Mouse (Mus musculus) embryonic facial prominence, embryonic 14.5 days (tissue): ENCODE measurements around the gene Lalba. TPM values are rescaled to one million over a fixed set of nuclear protein-coding genes. Genes with fewer than 3 reads are reported as not detected.
"Not testable (repeated sequence)": the region's sequence is repeated elsewhere in the genome, so short reads cannot be mapped to it uniquely, and the experiment has no call there.

Experiments
- ATAC-seq: fragments of 200-750 bp; cut with Nextera tagmentation; 2 replicates; pipeline ENCODE4 v1.8.0; 2017; ENCODE audit warnings: low read depth, moderate number of reproducible peaks, moderate TSS enrichment
- DNase-seq: peaks from one replicate; pipeline ENCODE4 v3.0.0-alpha.2; 2015; ENCODE audit warnings: low spot score
- H3K27ac ChIP-seq: fragments of 300-500 bp; sonication (generic); replicated peaks from 2 replicates; pipeline ENCODE4 v1.5.1; 2014; ENCODE audit warnings: low read depth, mild to moderate bottlenecking, low read length, moderate library complexity
- H3K27me3 ChIP-seq: fragments of 300-500 bp; sonication (generic); replicated peaks from 2 replicates; pipeline ENCODE4 v1.6.1; 2014; ENCODE audit warnings: low read length; ENCODE audit not compliant: control insufficient read depth, insufficient read depth
- H3K36me3 ChIP-seq: fragments of 300-500 bp; sonication (generic); 2 replicates; pipeline ENCODE4 v1.6.1; 2014; ENCODE audit warnings: low read length, mixed read lengths; ENCODE audit not compliant: control insufficient read depth, insufficient read depth
- H3K4me1 ChIP-seq: fragments of 300-500 bp; sonication (generic); 2 replicates; pipeline ENCODE4 v1.6.1; 2014; ENCODE audit warnings: antibody characterized with exemption, low read length; ENCODE audit not compliant: control insufficient read depth, insufficient read depth
- H3K4me2 ChIP-seq: fragments of 300-500 bp; sonication (generic); 2 replicates; pipeline ENCODE4 v1.6.1; 2014; ENCODE audit warnings: low read depth, mild to moderate bottlenecking, low read length, moderate library complexity, mixed read lengths
- H3K4me3 ChIP-seq: fragments of 300-500 bp; sonication (generic); 2 replicates; pipeline ENCODE4 v1.5.1; 2014; ENCODE audit warnings: low read depth, mild to moderate bottlenecking, low read length
- H3K9ac ChIP-seq: fragments of 300-500 bp; sonication (generic); 2 replicates; pipeline ENCODE4 v1.6.1; 2014; ENCODE audit warnings: low read depth, mild to moderate bottlenecking, low read length, moderate library complexity, mixed read lengths
- H3K9me3 ChIP-seq: fragments of 300-500 bp; sonication (generic); 2 replicates; pipeline ENCODE4 v1.6.1; 2016; ENCODE audit warnings: low read length; ENCODE audit not compliant: control insufficient read depth
- WGBS: fragments of 180-500 bp; shearing (Covaris S2); extraction: QIAGEN DNeasy Blood & Tissue Kit; methylation state at CpG from one replicate; pipeline ENCODE4 v1.1.7; 2014; 5-methylcytosine and 5-hydroxymethylcytosine counted together
- polyA plus RNA-seq: library from polyadenylated mRNA; unstranded; fragments of >200 nt; fragmentation: Nextera tagmentation; extraction: Ambion mirVana; gene quantifications from 2 replicates; pipeline ENCODE4 v1.2.1, GENCODE M21; 2014

Lalba gene
- not detected in 2 replicates for polyA plus RNA-seq

GRCm38 (mm10) chr15:98482701-98483100 is at the start of gene Lalba:
Lalba (minus strand) TSS chr15:98482721.
- DNase-seq, result no peak
- 62% methylated on average over 3 of the region's 3 CpGs for WGBS
- Histone ChIP-seq H3K4me2 (no peak within 1 kb of the TSS), H3K4me1 (no peaks in the 10 kb centered on the region), H3K27me3 (no peaks in the 10 kb centered on the region), H3K27ac (no peak within 1 kb of the TSS), H3K9ac (no peak within 1 kb of the TSS), H3K36me3 (no peaks in the 10 kb centered on the region), H3K4me3 (no peak within 1 kb of the TSS), H3K9me3 (no peaks in the 10 kb centered on the region)
- no peak for ATAC-seq

GRCm38 (mm10) chr15:98532281-98532680 is 49.8 kb upstream of the Lalba start:
- Histone ChIP-seq H3K36me3 (peaks cover 52% of the 10 kb centered on the region), H3K4me3 (peak overlapping the region; percentile 88), H3K4me2 (peak overlapping the region; percentile 87), H3K9ac (peak overlapping the region; percentile 94), H3K27ac (no peak overlapping the region), H3K4me1 (peaks cover 7% of the 10 kb centered on the region), H3K9me3 (no peaks in the 10 kb centered on the region), H3K27me3 (no peaks in the 10 kb centered on the region)
- 26% methylated on average over 5 of the region's 5 CpGs for WGBS
- DNase-seq (no peak), ATAC-seq (no peak)

- Histone ChIP-seq H3K9ac (no peak overlapping the region), H3K9me3 (no peaks in the 10 kb centered on the region), H3K4me1 (peaks cover 7% of the 10 kb centered on the region), H3K4me3 (no peak overlapping the region), H3K36me3 (peaks cover 92% of the 10 kb centered on the region), H3K27me3 (no peaks in the 10 kb centered on the region), H3K4me2 (no peak overlapping the region), H3K27ac (no peak overlapping the region)
- ATAC-seq (no peak), DNase-seq (no peak)
- WGBS, result 83% methylated on average over 5 of the region's 5 CpGs
Measured at GRCm38 (mm10) chr15:98528066-98528563, 45.6 kb upstream of the Lalba start.

GRCm38 (mm10) chr15:98527056-98527771 is 44.7 kb upstream of the Lalba start:
- H3K9ac ChIP-seq, result no peak overlapping the region
- 94% methylated on average over 5 of the region's 5 CpGs for WGBS
- ATAC-seq, result no peak

GRCm38 (mm10) chr15:98526057-98526456 is 43.5 kb upstream of the Lalba start:
- no peak overlapping the region for H3K9ac ChIP-seq
- WGBS, result 71% methylated on average over 5 of the region's 5 CpGs
- H3K27me3 ChIP-seq, result no peaks in the 10 kb centered on the region
- peaks cover 98% of the 10 kb centered on the region for H3K36me3 ChIP-seq
- H3K4me3 ChIP-seq, result no peak overlapping the region
- no peaks in the 10 kb centered on the region for H3K9me3 ChIP-seq
- no peak for DNase-seq
- no peak for ATAC-seq
- H3K4me1 ChIP-seq, result no peaks in the 10 kb centered on the region
- no peak overlapping the region for H3K4me2 ChIP-seq
- H3K27ac ChIP-seq, result no peak overlapping the region

More at GRCm38 (mm10) chr15:98527056-98527771, 44.7 kb upstream of the Lalba start:
- H3K27ac ChIP-seq, result no peak overlapping the region
- no peak overlapping the region for H3K4me2 ChIP-seq
- no peaks in the 10 kb centered on the region for H3K27me3 ChIP-seq
- no peak overlapping the region for H3K4me3 ChIP-seq
- H3K9me3 ChIP-seq, result no peaks in the 10 kb centered on the region
- H3K36me3 ChIP-seq, result peaks cover 99% of the 10 kb centered on the region
- peaks cover 2% of the 10 kb centered on the region for H3K4me1 ChIP-seq
- no peak for DNase-seq

GRCm38 (mm10) chr15:98521245-98521644 is 38.7 kb upstream of the Lalba start:
- Histone ChIP-seq H3K4me2 (no peak overlapping the region), H3K9me3 (no peaks in the 10 kb centered on the region), H3K4me1 (no peaks in the 10 kb centered on the region), H3K27me3 (no peaks in the 10 kb centered on the region), H3K9ac (no peak overlapping the region), H3K27ac (no peak overlapping the region), H3K36me3 (peaks cover 78% of the 10 kb centered on the region), H3K4me3 (no peak overlapping the region)
- ATAC-seq (no peak), DNase-seq (no peak)
- WGBS, result 93% methylated on average over 3 of the region's 3 CpGs

- H3K9me3 ChIP-seq, result no peaks in the 10 kb centered on the region
- DNase-seq (no peak), ATAC-seq (no peak)
- H3K4me1 ChIP-seq, result peaks cover 4% of the 10 kb centered on the region; the same call in 1 of the 2 replicates
- H3K4me2 ChIP-seq, result no peak overlapping the region
- no peak overlapping the region for H3K27ac ChIP-seq
- WGBS, result 69% methylated on average over 16 of the region's 16 CpGs
- H3K36me3 ChIP-seq, result peaks cover 43% of the 10 kb centered on the region
- no peak overlapping the region for H3K9ac ChIP-seq
- no peak overlapping the region for H3K4me3 ChIP-seq
- no peaks in the 10 kb centered on the region for H3K27me3 ChIP-seq
Measured at GRCm38 (mm10) chr15:98517380-98518355, 35.1 kb upstream of the Lalba start.

- H3K9ac ChIP-seq, result not testable (repeated sequence)
Measured at GRCm38 (mm10) chr15:98514845-98515244, 32.3 kb upstream of the Lalba start.

More at GRCm38 (mm10) chr15:98514845-98515244, 32.3 kb upstream of the Lalba start:
- DNase-seq, H3K27me3 ChIP-seq, H3K27ac ChIP-seq, H3K4me3 ChIP-seq, ATAC-seq, H3K9me3 ChIP-seq, H3K4me2 ChIP-seq: not testable (repeated sequence)
- Histone ChIP-seq H3K36me3 (peaks cover 18% of the 10 kb centered on the region), H3K4me1 (peaks cover 11% of the 10 kb centered on the region)
- WGBS, result 74% methylated on average over 2 of the region's 2 CpGs
